Mouse (Mus musculus) skeletal muscle tissue, adult 2 months (tissue): ENCODE measurements around the gene Gm10024.
"Not testable (repeated sequence)": the region's sequence is repeated elsewhere in the genome, so short reads cannot be mapped to it uniquely, and the experiment has no call there.

ENCODE experiments used
- DNase-seq: peaks from one replicate; pipeline ENCODE4 v3.0.0-alpha.2; 2012; ENCODE audit warnings: low read depth, low spot score

The Gm10024 gene

DNA sequence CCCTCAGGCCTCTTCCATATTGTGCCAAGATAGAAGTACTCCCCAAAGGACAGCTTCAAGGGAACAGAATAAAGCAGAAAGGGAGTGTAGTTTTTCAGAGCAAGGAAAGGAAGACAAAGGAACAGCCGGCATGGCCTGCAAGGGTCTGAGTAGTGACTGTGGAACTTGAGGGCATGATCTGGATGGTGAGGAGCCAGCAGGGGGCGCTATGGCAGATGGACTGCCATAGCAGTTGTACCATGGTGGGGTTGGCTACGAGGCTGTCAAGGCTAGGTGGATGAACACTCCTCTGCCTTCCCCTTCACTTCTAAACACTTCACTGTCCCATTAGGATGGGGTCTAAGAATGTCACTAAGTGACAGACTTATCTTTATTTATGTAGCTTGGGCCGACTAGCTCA, 18.0 kb downstream of the Gm10024 start:
- DNase-seq: no peak

DNA sequence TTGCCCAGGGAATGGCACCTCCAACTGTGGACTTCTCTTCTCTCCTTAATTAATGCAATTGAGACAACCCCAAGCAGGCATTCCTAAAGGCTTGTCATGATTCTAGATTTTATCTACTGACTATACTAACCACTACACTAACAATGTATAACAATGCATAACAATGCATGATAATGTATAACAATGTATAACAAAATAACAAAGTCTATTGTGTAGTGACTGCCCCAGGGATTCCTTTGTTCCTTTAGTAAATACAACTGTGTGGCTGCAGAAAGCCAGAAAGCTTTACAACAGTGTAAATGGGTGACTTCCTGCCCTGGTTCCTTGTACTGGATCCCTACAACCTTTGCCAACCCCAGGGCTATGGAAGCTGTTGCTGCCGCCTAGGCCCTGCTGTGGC, 24.7 kb downstream of the Gm10024 start:
- no peak for DNase-seq

DNA sequence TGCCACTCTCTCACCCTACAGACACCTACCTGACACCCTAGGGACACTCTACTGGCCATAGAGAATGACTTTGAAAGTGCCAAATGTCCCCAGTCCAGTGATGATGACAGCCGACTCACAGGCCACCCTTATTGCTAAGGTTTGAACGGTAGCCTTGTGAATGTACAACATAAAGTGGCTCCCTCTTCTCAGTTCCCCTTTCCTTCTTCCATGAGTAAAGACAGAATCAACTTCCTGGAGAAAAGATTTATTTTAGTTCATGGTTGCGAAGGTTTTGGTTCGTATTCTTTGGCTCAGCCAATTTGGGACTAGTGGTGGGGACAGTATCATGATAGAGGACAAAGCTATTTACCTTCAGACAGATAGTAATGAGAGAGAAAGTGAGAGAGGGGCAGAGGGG, 27.7 kb downstream of the Gm10024 start:
- no peak for DNase-seq

DNA sequence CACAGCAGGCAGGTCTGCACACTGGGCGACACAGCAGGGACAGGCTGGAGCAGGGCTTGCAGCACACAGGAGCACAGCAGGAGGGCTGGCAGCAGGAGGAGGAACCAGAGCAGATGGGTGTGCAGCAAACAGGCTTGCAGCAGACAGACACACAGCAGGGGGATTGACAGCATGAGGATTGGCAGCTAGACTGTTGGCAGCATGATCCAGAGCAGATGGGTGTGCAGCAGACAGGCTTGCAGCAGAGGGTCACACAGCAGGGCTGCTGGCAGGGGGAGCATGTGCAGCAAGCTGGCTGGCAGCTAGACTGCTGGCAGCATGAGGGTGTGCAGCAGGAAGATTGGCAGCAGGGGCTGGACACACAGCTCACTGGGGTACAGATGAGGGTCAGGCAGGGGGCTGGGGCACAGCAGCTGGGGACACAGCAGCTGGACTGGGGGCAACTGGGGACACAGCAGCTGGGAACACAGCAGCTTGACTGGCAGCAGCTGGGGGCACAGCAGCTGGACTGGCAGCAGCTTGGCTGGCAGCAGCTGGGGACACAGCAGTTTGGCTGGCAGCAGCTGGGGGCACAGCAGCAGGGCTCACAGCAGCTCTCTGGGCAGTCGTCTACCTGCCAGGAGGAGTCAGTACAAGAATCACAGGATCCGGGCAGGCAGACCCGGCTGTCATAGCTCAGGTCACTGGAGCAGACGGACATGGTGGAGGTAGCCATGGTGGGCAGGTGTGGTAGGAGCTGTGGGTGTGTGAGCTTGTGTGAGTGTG, 30.8 kb downstream of the Gm10024 start, which contains the start of gene Gm18596:
Gene Gm18596, minus strand, starts transcription at position 715 of the 765 bp plus-strand sequence.
- DNase-seq: not testable (repeated sequence)

DNA sequence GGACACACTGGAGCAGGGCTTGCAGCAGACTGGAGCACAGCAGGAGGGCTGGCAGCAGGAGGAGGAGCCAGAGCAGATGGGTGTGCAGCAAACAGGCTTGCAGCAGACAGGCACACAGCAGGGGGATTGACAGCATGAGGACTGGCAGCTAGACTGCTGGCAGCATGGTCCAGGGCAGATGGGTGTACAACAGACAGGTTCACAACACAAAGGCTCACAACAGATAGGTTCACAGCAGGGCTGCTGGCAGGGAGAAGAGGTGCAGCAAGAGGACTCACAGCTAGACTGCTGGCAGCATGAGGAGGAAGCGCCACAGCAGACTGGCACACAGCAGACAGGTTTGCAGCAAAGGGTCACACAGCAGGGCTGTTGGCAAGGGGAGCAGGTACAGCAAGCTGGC, 39.4 kb downstream of the Gm10024 start:
- DNase-seq: not testable (repeated sequence)

DNA sequence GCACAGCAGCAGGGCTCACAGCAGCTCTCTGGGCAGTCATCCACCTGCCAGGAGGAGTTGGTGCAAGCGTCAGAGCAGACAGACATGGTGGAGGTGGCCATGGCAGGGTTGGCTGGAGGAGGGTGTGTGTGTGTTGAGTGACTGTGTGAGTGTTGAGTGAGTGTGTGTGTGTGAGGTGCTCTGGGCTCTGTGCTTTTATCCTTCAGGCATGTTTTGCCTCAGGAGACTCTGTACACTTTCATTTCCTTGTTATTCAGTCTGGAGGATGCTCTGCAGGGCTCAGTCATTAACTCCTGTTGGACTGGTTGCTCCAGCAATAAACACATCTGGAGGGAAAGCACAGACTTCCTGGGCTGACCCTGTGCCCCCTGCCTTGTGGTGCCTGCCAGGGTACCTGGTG, 40.0 kb downstream of the Gm10024 start, which contains the start of gene Gm9736:
Gene Gm9736, minus strand, starts transcription at position 101 of the 400 bp plus-strand sequence.
- not testable (repeated sequence) for DNase-seq

DNA sequence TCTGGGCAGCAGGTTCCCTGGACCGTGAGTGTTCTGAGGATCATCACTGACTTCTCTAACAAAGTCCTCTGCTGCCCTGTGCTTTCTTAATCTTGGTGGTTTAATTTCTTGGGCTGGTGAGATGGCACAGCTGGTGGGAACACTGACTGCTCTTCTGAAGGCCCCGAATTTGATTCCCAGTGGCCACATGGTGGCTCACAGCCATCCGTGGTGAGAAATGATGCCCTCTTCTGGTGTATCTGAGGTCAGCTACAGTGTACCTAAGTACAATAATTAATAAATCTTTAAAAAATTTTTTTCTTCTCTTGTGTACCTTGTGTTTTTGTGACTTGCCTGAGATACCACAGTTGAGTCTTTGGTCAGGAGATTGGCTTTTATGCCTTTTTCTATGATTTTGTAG, 41.1 kb downstream of the Gm10024 start:
- not testable (repeated sequence) for DNase-seq

DNA sequence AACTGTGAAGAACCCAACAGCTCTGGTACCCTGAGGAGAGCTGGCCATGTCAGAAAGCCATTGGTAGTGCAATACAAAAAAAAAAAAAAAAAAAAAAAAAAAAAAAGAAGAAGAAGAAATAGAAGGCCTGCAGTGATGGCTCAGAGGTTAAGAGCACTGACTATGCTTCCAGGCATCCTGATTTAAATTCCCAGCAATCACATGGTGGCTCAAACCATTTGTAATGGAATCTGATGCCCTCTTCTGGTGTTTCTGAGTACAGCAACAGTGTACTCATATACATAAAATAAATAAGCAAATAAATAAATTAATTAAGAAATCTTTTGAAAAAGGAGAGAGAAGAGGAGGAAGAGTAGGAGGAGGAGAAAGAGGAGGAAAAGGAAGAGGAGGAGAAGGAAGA, 42.2 kb downstream of the Gm10024 start:
- DNase-seq: no peak

DNA sequence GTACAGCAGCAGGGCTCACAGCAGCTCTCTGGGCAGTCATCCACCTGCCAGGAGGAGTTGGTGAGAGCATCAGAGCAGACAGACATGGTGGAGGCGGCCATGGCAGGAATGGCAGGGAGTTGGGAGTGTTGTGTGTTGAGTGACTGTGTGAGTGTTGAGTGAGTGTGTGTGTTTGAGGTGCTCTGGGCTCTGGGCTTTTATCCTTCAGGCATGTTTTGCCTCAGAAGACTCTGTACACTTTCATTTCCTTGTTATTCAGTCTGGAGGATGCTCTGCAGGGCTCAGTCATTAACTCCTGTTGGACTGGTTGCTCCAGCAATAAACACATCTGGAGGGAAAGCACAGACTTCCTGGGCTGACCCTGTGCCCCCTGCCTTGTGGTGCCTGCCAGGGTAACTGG, 48.3 kb downstream of the Gm10024 start, which contains the start of gene Gm3233:
Gene Gm3233, minus strand, starts transcription at position 101 of the 400 bp plus-strand sequence.
- not testable (repeated sequence) for DNase-seq
